Mouse (Mus musculus) embryo, embryonic 9.5 days (tissue): Measurements from ENCODE around the gene 4930535I16Rik.
"Not testable (repeated sequence)": the region's sequence is repeated elsewhere in the genome, so short reads cannot be mapped to it uniquely, and the experiment has no call there.

ENCODE experiments used
- DNase-seq: peaks from one replicate; pipeline ENCODE4 v3.0.0-alpha.2; 2017; ENCODE audit errors: extremely low spot score

The 4930535I16Rik gene

DNA sequence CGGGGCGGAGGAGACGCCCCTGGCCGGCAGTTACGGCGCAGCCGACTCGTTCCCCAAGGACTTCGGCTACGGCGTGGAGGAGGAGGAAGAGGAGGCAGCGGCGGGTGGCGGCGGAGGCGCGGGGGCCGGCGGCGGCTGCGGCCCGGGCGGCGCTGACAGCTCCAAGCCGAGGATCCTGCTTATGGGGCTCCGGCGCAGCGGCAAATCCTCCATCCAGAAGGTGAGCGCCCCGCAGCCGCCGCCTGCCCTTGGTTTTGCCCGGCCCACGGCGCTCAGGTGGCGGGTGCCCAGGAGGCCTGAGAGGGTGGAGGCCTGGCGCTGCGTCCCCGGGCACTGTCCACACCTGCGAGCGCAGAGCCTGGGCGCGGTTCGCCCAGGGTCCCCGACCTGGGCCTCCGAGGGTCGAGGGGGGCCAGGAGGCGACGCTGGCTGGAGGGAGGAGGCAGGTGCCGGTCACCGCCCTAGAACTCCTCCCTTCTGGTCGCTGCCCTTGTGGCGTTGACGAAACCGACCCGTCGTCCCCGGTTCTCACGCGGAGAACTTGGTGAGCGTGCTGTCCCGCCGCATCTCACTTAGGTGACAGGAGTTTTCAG, at the start of gene 4930535I16Rik:
Gene 4930535I16Rik, minus strand, starts transcription at position 475 of the 593 bp plus-strand sequence.
- no peak for DNase-seq

DNA sequence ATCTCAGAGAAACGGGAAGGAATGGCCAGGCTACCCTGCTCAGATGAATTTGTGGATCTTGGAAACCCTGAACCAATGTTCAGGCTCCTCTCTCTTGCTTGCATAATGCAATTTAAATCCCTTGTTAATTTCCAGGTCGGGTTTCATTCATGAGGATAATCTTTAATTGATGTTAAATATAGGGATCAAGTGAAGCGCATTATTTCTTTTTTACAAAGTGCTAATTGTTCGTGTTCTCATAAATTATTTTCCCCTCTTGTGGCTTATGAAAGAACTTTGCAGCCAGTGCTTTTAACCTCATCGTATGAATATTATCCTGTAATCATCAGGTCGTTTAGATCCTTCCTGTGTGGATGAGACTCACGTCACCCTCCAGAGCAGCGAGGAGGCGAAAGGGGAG, 44.9 kb upstream of the 4930535I16Rik start:
- DNase-seq: no peak

- no peak for DNase-seq
These were observed 43.1 kb upstream of the 4930535I16Rik start for GRCm38 (mm10) chr4:123960955-123961354.

DNA sequence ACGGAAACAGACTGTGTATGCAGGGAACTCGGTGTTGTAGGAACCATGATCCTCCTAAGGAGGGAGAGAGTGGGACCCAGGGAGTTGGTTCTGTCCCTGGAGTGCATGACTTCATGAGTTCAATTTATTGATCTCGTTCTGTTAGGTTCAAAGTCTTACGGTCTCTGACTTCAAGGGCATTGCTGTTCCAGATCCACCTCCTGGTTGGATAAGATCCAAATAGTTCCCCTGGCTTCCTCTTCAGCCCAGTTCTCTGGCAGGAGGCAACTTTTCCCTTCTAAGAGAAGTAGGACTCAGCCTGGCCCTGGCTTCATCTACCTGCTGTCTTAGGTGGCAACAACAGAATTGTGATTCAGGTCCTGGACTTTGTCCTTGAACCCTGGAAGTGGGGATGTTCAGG, 40.1 kb upstream of the 4930535I16Rik start:
- DNase-seq: no peak

- no peak for DNase-seq
These were observed 39.6 kb upstream of the 4930535I16Rik start for GRCm38 (mm10) chr4:123957492-123957808.

DNA sequence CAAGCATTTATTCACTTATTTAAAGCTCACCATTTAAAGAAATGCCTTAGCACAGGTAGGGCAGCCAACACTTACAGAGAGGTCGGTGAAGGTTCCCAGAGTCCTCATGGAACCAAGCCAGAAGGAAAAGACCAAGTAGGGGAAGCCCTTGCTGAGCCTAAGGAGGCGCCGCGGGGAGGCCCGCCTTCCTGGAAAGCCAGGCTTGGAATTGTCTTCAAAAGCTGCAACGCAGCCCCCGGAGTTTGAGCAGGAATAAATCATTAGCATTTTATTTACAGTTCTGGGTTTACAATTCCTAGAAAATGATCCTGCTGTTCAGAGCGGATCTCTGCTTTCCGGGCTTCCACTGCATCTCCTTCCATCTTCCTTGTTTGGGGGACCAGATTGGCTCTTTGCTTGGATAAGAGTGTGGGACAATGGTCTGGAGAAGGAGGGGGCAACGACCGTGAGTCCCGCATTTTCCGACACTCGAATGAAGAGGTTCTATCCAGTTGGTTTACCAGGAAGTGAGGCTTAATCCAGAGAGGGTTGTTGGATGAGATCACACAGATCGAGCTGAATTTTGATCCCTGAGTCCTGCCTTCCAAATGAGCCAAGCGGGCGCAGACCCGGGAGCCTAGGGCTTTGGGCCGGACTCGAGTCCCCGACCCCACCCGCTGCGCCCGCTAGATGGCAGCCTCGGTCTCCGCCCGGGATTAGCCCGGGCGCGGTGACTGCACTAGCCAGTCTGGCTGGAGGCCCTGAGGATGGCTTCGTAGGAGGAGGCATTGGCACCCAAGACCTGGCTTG, 39.1 kb upstream of the 4930535I16Rik start:
- DNase-seq: peak; percentile 87

- no peak for DNase-seq
These were observed 34.2 kb upstream of the 4930535I16Rik start for GRCm38 (mm10) chr4:123952059-123952458.

DNA sequence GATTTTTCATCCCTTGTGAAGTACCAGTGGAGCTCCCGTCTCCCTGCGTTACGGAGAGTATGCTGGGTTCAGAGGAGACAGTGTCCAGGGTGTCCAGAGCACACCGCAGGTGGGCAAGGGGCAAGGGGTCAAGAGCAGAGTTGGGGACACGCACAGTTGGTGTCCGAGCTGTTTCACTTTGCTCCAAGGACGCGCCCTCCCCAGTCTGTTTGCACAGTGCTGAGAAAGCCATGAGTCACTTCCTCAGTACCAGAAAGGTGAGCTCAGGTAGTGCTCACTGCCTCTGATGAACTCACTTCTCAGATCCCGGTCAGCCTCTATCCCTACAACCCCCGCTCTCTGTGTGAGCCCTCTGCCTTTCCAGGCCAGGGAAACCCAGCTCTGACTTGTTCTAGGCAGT, 31.8 kb upstream of the 4930535I16Rik start:
- DNase-seq: no peak

- no peak for DNase-seq
These were observed 31.1 kb upstream of the 4930535I16Rik start for GRCm38 (mm10) chr4:123948901-123949300.

DNA sequence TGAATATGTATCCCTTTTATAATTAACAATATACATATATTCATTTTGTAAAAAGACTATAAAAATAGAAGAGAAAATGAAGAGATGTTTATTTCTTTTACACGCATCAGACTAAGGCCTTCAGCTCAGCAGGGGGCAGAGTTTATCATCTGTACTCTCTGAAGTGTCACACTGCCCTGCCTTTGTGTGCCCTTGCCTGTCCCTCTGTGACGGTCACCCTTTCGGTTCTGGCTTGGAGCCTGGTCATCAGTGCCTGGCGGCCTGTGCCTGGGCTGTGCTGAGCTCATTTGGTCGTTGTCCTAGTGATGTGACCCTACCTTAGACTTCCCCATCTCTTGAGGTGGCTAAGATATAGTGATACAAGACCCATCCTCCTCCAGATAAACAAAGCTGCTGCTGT, 29.3 kb upstream of the 4930535I16Rik start:
- DNase-seq: no peak

DNA sequence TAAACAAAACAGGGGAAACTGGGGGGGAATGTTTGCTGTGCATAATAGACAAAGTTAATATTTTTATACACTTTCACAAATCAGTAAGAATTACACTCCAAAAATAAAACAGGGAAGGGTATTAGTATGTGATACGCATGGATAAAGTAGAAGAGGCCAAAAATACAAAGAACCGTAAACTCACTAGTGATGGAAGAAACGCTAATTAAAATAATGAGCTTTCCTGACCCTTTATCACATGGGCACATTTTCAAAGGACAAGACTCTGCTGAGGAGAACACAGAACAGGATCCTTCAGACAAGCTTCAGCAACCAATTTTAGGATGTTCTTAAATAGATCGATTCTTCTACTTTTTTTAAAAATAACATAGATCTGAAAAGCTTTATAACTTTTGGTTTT, 28.9 kb upstream of the 4930535I16Rik start:
- no peak for DNase-seq

GRCm38 (mm10) chr4:123940878-123941277, 23.1 kb upstream of the 4930535I16Rik start:
- not testable (repeated sequence) for DNase-seq

DNA sequence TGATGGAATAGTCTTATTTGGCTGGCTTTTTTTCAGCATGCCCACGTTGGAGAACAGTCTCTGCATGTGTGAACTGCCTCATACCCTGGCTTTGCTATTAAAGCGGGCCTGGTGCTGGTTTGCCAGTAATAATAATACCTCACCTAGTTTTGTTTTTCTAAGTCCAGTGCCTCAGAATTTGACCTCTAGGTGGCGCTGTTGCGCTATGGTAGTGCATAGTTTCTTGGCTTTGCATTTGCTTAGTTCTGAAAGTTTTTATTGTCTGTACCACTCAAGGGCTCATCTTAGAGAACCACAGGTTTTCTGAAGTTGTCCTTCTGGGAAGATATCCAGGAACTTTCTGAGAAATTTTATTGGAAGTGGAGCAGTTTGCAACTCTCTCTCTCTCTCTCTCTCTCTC, 22.0 kb upstream of the 4930535I16Rik start:
- DNase-seq: peak; percentile 77

DNA sequence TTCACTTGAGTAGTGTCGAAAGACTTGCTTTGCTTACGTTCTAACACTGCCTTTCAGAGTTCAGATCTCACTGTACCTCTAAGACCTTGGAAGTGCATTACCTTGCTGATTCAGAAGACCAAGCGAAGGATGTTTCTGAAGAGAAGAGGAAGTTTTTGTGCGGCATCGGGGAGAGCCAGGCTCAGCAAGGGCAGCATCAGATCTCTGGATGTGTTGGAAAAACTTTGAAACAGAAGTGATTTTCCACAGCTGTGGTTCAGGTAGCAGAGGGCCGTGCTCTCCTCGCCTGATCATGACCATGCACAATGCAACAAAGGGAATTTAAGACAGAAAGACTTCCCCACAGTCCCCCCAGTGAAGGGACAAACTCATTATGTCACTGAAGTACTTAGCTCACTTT, 18.2 kb upstream of the 4930535I16Rik start:
- DNase-seq: no peak

DNA sequence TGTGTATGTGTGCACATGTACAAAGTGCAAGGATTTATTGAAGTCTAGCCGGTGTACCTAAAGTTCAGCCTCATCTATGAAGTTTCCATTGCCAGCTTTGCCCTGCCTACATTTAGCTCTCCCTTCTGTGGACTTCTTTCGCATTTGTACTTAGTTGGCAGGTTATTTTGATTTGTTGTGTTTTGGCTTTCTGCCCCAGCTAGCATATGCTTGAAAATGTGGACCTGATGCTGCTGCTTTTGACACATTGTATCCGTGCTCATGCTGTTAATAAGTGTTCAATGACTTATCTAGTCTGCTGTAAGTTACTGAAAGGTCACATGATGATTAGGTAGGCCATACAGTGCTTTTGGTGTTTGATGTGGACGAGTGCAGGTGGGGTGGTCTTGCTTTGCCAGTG, 16.5 kb upstream of the 4930535I16Rik start:
- no peak for DNase-seq

- no peak for DNase-seq
These were observed 12.2 kb upstream of the 4930535I16Rik start for GRCm38 (mm10) chr4:123929994-123930393.

DNA sequence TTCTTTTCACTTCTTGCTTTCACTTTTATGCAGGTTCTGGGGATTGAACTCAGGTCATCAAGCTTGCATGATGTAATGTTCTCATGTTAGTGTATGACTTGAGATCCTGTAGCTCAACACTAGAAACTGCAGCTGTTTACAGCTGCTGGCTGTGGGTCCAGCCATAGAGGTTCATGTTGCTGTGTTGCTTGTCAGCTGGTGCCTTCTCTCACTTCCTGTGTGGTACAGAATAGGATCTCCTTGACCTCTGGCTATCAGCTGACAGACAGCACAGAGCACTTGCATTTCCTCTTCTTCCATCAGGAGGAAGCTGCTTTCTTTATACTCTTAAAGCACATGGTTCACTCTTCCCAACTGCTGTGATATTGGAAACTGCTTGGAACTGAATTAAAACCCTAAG, 10.1 kb upstream of the 4930535I16Rik start:
- DNase-seq: no peak

DNA sequence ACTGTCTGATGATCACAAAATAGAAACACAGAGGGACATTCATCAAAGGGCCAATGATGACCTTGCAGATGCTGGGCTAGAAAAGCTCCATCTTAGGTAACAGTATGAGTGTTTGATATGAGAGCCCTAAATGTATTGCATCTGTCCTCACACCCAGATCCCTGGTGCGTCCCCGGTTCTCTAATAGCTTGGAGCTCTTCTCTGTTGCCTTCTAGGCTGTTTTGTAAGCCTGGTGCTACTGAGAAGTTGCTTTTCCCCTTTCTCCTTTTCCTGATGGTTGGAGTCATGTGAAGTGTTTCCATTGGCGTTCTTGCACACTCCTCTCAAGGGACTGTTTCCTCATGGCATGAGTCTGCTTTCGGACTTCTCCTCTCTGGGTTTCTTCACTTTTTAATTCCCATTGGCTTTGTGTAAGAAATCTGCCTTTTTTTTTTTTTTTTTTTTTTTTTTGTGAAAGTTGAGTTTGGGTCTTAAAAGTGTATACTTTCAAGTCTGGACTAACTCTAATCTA, 3.3 kb upstream of the 4930535I16Rik start:
- no peak for DNase-seq

DNA sequence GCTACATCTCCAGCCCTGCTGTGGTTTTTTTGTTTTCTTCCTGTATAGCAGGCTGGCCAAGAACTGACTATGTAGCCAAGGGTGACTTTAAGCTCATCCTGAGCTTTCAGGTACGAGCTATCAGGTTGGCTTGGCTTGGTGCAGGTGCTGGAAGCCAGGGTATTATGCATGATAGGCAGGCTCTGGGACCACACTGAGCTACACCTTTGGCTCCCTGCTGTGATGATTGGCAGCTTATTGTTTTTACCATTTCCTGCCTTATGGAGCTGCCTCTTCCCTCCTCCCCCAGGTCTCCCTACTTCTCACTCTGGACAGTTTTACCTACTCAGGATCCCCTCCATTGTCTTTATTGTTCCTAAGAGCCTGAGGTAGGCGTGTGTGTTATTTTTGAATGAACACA, 1.0 kb upstream of the 4930535I16Rik start:
- DNase-seq: no peak

DNA sequence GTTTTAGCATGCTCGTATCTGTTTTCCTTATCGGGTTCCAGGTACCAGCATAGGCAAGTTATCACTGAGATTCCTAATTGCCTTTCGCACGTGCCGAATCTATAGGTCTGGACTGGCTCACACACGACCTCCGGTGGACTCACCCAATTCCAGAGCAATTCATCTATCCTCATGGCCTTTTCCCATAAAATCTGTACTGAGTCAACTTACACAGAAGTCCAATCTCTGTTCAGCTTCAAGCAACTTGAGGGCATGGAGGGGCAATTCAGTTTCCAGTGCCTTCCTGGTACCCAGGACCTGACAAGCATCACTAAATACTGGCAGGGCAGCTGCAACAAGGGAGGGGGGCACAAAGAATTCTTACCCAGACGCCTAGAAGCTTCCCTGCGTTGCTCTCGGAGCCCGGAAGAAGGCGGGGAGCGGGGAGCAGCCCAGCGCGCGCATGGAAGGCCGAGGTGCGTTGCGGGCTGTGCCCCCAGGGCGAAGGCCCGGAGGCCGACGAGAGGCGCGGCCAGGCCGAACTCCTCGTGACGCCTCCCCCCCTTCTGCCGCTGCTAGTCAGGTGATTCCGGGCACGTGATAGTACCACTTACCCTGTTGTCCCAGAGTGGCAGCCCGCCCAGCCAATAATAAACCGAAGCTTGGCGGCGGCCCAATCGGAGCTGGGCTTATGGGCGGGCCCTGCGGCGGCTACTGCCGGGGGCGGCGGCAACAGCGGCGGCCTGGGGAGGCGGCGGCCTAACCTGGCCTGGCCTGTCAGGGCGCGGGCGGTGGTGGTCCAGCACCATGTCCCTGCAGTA, 874 bp downstream of the 4930535I16Rik start, which contains the start of gene Rragc:
Gene Rragc, plus strand, starts transcription at position 699 of the 800 bp plus-strand sequence.
- peak; percentile 99 for DNase-seq

DNA sequence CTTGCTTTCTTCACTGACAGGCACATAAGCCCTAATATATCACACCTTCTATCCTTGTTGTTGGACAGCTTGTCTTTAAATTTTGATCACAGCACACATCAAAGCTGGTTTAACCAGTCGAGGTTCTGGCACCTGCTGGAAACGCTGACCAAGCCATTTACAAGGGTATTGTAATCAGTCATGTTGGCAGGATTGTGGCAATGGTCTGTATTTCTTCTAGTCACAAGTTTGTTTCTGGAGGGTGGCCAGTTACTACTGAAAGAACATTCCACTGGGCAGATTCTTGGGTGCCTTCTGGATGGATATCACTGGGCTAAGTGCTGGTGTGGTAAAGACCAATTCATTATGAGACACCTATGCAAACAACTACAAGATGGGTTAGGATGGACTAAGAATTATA, 5.4 kb downstream of the 4930535I16Rik start:
- DNase-seq: no peak

DNA sequence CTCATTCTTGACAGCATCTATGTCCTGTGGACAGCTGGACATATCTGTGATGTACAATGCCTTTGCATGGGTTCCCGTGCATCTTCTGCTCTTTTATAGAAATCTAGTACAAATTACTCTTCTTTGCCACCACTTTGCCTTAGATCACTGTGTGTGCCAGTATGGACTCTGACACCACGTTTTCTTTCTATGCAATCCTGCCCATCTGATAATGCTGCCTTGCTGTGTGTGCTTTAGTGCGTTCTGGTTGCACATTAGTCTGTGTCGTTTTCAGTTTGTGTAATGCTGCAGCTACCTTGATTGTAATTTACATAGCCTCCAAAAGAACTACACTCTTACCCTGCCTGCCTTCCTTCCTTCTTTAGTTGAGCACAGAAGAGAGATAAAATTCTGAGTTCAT, 6.3 kb downstream of the 4930535I16Rik start:
- DNase-seq: no peak
